ENCODE assay signal across 10 mouse cellular contexts in the genomic region with DNA sequence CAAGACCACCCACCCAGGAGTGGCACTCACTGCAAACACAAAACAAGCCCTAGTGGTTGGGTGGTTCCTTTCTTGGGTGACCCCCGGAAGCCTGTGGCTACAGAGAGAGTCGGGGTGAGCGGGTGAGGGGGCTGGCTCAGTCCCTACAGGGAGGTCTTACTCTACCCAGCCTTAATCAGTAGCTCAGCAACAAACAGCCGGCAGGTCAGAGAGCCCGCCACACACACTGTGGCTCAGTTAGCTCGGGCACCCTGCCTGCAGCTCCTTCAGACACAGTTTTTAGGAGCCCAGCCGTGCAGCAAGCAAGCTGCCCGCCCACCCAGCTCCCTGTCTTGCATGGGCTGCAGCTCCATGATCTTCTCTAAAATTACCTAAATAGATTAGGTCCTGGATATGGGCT. TPM values are rescaled to one million over a fixed set of nuclear protein-coding genes. Genes with fewer than 3 reads are reported as not detected.
DNase-seq lines count a peak whose midpoint lies in the region; ATAC-seq and TF ChIP-seq lines count a peak whose summit lies in the region.
"Had no signal": no experiment of that assay in that cellular context is flagged by ENCODE, and none has a peak within 500 bp of the region (broad histone marks: within the 10 kb centered on the region; RNA-seq: fewer than 3 reads in every experiment).

No protein-coding gene starts in this region.

- peak overlapping the region; percentile 43; the same call in 1 of the 2 replicates for H3K27ac ChIP-seq in heart, adult 2 months
- peak overlapping the region; percentile 26; the same call in 1 of the 2 replicates for H3K27ac ChIP-seq in lung, embryonic 14.5 days (ENCODE audit: low read depth)
- peak overlapping the region; percentile 60 for H3K27ac ChIP-seq in embryonic facial prominence, embryonic 10.5 days (replicated peaks)
- H3K27ac ChIP-seq in liver, embryonic 12.5 days: peak overlapping the region; percentile 55; the same call in 1 of the 2 replicates
- H3K27ac ChIP-seq: embryonic facial prominence, embryonic 15.5 days had no signal

- TF ChIP-seq EP300 in heart, adult 2 months (IDR thresholded peaks at IDR 0.05; ENCODE audit: insufficient read depth, low read depth, low read length): no peak

- H3K27me3 ChIP-seq in heart, adult 2 months (ENCODE audit: control insufficient read depth, insufficient read depth, low read length): no peaks in the 10 kb centered on the region
- H3K27me3 ChIP-seq in lung, embryonic 14.5 days (ENCODE audit: insufficient read depth, low read length): no peaks in the 10 kb centered on the region
- H3K27me3 ChIP-seq in embryonic facial prominence, embryonic 10.5 days (replicated peaks; ENCODE audit: low read depth, poor library complexity, severe bottlenecking): peaks cover 5% of the 10 kb centered on the region; the same call in 1 of the 2 replicates
- H3K27me3 ChIP-seq in liver, embryonic 12.5 days (replicated peaks): no peaks in the 10 kb centered on the region
- H3K27me3 ChIP-seq: embryonic facial prominence, embryonic 15.5 days had no signal

- peak; percentile 62; the same call in 1 of the 2 replicates for ATAC-seq in lung, embryonic 14.5 days (ENCODE audit: insufficient read depth)
- peak; percentile 19; the same call in 1 of the 2 replicates for ATAC-seq in liver, embryonic 12.5 days

- no peak for TF ChIP-seq CTCF in heart, adult 2 months (IDR thresholded peaks at IDR 0.05)
- TF ChIP-seq CTCF in lung, embryonic 14.5 days (IDR thresholded peaks at IDR 0.05; ENCODE audit: low read depth): no peak

- no peak overlapping the region for H3K4me3 ChIP-seq in heart, adult 2 months
- no peak overlapping the region for H3K4me3 ChIP-seq in lung, embryonic 14.5 days (ENCODE audit: low read depth, low read length)
- H3K4me3 ChIP-seq in embryonic facial prominence, embryonic 10.5 days: no peak overlapping the region
- no peak overlapping the region for H3K4me3 ChIP-seq in liver, embryonic 12.5 days
- H3K4me3 ChIP-seq: embryonic facial prominence, embryonic 15.5 days had no signal

- no peaks in the 10 kb centered on the region for H3K79me2 ChIP-seq in heart, adult 2 months (replicated peaks; ENCODE audit: control insufficient read depth, insufficient read depth, low read length)

- H3K36me3 ChIP-seq in heart, adult 2 months (ENCODE audit: control insufficient read depth, insufficient read depth, low read length): no peaks in the 10 kb centered on the region
- no peaks in the 10 kb centered on the region for H3K36me3 ChIP-seq in lung, embryonic 14.5 days (ENCODE audit: insufficient read depth)
- H3K36me3 ChIP-seq in embryonic facial prominence, embryonic 10.5 days (replicated peaks): no peaks in the 10 kb centered on the region
- H3K36me3 ChIP-seq in liver, embryonic 12.5 days: no peaks in the 10 kb centered on the region
- H3K36me3 ChIP-seq: embryonic facial prominence, embryonic 15.5 days had no signal

- peaks cover 10% of the 10 kb centered on the region for H3K4me1 ChIP-seq in heart, adult 2 months (ENCODE audit: control insufficient read depth, insufficient read depth, low read length)
- peaks cover 6% of the 10 kb centered on the region; the same call in 1 of the 2 replicates for H3K4me1 ChIP-seq in lung, embryonic 14.5 days (ENCODE audit: insufficient read depth)
- peaks cover 34% of the 10 kb centered on the region for H3K4me1 ChIP-seq in embryonic facial prominence, embryonic 10.5 days
- peaks cover 40% of the 10 kb centered on the region for H3K4me1 ChIP-seq in liver, embryonic 12.5 days

- DNase-seq in heart, adult 2 months: no peak
- no peak for DNase-seq in heart, postnatal 36 days
- no peak for DNase-seq in lung, embryonic 14.5 days
- no peak for DNase-seq in lung, postnatal 25 days (ENCODE audit: low spot score)
- peak; percentile 21 for DNase-seq in embryonic facial prominence, embryonic 10.5 days (ENCODE audit: low spot score)
- DNase-seq in embryo, embryonic 10 days (ENCODE audit: low spot score): no peak
- no peak for DNase-seq in adrenal gland, postnatal 4 days (ENCODE audit: low spot score in 2 of 2)
- DNase-seq: adrenal gland, postnatal 36 days had no signal

- TF ChIP-seq POLR2A in heart, adult 2 months (IDR thresholded peaks at IDR 0.05; ENCODE audit: insufficient read depth, low read depth, low read length): no peak

- intact Hi-C loops in heart, adult 2 months (cut with DNase I): loop anchor here (5.0 kb wide), 1 partner anchor 39 kb away; no protein-coding TSS in a partner anchor
- intact Hi-C loops in heart, postnatal 36 days (cut with DNase I): no loop called here

- 54% methylated on average over 8 of the region's 8 CpGs for WGBS in heart, adult 2 months
- WGBS in lung, embryonic 14.5 days: 39% methylated on average over 8 of the region's 8 CpGs
- 38% methylated on average over 8 of the region's 8 CpGs for WGBS in embryonic facial prominence, embryonic 10.5 days
- 53% methylated on average over 8 of the region's 8 CpGs for WGBS in liver, embryonic 12.5 days (ENCODE audit: insufficient replicate concordance)

- H3K9ac ChIP-seq in heart, adult 2 months (ENCODE audit: low read depth, low read length): no peak overlapping the region
- no peak overlapping the region for H3K9ac ChIP-seq in lung, embryonic 14.5 days
- H3K9ac ChIP-seq in liver, embryonic 12.5 days: no peak overlapping the region
- H3K9ac ChIP-seq: embryonic facial prominence, embryonic 15.5 days had no signal

- H3K4me2 ChIP-seq in lung, embryonic 14.5 days: no peak overlapping the region
- no peak overlapping the region for H3K4me2 ChIP-seq in liver, embryonic 12.5 days
- H3K4me2 ChIP-seq: embryonic facial prominence, embryonic 15.5 days had no signal

- no peaks in the 10 kb centered on the region for H3K9me3 ChIP-seq in lung, embryonic 14.5 days (ENCODE audit: low read depth, low read length)
- H3K9me3 ChIP-seq in embryonic facial prominence, embryonic 10.5 days: no peaks in the 10 kb centered on the region
- H3K9me3 ChIP-seq in liver, embryonic 12.5 days (replicated peaks): no peaks in the 10 kb centered on the region
- H3K9me3 ChIP-seq: embryonic facial prominence, embryonic 15.5 days had no signal

RNA-seq across cellular contexts. Expression of gene Atp1b3, which starts 33.9 kb away (rescaled TPM):
- total RNA-seq in heart, adult 2 months (2021): 10 to 100 TPM; 55.5 to 56.9 TPM
- polyA plus RNA-seq in heart, adult 2 months (2012; rRNA removed): 36.5 and 42.8 TPM in 2 replicates
- total RNA-seq in heart, postnatal 36 days (2021): 10 to 100 TPM; 54.8 to 56.6 TPM
- 181 and 185 TPM in 2 replicates for polyA plus RNA-seq in lung, embryonic 14.5 days (2014; fragmentation: Nextera tagmentation; extraction: Ambion mirVana)
- polyA plus RNA-seq in embryonic facial prominence, embryonic 10.5 days (2016; fragmentation: Nextera tagmentation; extraction: Ambion mirVana): 147 and 160 TPM in 2 replicates
- polyA plus RNA-seq in liver, embryonic 12.5 days (2016; fragmentation: Nextera tagmentation; extraction: Ambion mirVana): 99.5 and 101 TPM in 2 replicates
- total RNA-seq in adrenal gland, postnatal 4 days (2021): 100 to 1,000 TPM; 161 TPM
